Mouse (Mus musculus) lung, embryonic 15.5 days (tissue): ENCODE results near the gene Gm14406. TPM values are rescaled to one million over a fixed set of nuclear protein-coding genes. Genes with fewer than 3 reads are reported as not detected.

Experiments used
- polyA plus RNA-seq: library from polyadenylated mRNA; unstranded; fragments of >200 nt; fragmentation: Nextera tagmentation; extraction: Ambion mirVana; gene quantifications from 2 replicates; pipeline ENCODE4 v1.2.1, GENCODE M21; 2015

Gm14406 gene
- polyA plus RNA-seq, 1 experiment from 2014 or later, result not detected

Other genes starting within 250 kb of the Gm14406 start
- gene Gm14418, start 179.9 kb downstream of the Gm14406 start, polyA plus RNA-seq, result 12.3 and 14.0 TPM in 2 replicates
- gene Zfp970, start 113.5 kb downstream of the Gm14406 start, polyA plus RNA-seq, result 16.2 and 20.0 TPM in 2 replicates
- gene Gm14403, start 80.0 kb downstream of the Gm14406 start, polyA plus RNA-seq, result 9.7 and 10.0 TPM in 2 replicates
- 9.9 and 13.7 TPM in 2 replicates for gene Gm14322, start 181.1 kb upstream of the Gm14406 start, polyA plus RNA-seq